ENCODE assay signal across 8 mouse cellular contexts in the genomic region with DNA sequence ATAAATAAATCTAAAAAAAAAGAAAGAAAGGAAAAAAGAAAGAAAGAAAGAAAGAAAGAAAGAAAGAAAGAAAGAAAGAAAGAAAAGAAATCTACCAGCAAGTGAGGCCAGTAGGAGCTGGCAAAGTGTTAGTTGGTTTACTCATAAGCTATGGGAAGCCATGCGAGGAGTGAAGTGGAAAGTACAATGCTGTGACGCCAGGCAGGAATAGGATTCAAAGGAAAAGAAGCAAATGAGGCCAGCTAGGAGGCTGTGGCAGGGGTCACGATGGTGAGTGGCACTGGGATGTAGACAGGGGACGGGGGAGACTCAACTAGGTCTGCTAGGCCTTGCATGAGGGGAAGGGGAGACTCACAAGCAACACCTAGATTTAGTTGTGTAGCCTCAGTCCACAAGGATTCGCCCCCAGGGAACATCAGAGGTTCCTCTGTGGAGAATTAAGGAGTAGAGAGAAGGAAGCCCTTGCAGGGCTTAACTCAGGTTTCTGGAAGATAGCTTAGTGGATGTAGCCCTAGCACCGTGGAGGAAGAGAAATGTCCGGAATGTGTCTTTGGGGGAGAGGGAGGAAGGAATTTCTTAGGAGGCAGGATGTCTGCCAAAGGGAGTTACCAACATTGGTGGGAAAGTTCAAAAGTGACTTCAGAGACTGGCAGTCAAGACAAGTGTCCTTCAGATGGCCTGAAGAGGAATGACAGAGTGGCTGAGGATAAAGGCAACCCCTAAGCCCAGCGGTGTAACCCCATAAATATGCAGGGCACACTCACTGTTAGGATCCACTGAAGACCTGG. TPM values are rescaled to one million over a fixed set of nuclear protein-coding genes. Genes with fewer than 3 reads are reported as not detected.
DNase-seq lines count a peak whose midpoint lies in the region; ATAC-seq and TF ChIP-seq lines count a peak whose summit lies in the region.

A gene (plus strand): TSS at position 210 of the 788 bp plus-strand sequence.

- peaks cover 27% of the 10 kb centered on the region for H3K4me1 ChIP-seq in intestine, embryonic 14.5 days (replicated peaks; ENCODE audit: control insufficient read depth, insufficient read depth, low read length)
- H3K4me1 ChIP-seq in limb, embryonic 13.5 days = peaks cover 51% of the 10 kb centered on the region
- H3K4me1 ChIP-seq in midbrain, postnatal 0 days (ENCODE audit: insufficient read depth, low read length) = no peaks in the 10 kb centered on the region

- DNase-seq in adrenal gland, postnatal 14 days = no peak
- no peak for DNase-seq in gastrocnemius, postnatal 10 days
- DNase-seq in intestine, embryonic 14.5 days (ENCODE audit: low spot score) = no peak
- no peak for DNase-seq in midbrain, postnatal 0 days (ENCODE audit: low spot score)
- no peak for DNase-seq in spleen, adult 12 weeks (ENCODE audit: low spot score)
- no peak for DNase-seq in urinary bladder, postnatal 36 days (ENCODE audit: low spot score in 2 of 2)

- no peaks in the 10 kb centered on the region for H3K9me3 ChIP-seq in intestine, embryonic 14.5 days (ENCODE audit: control insufficient read depth, low read length)
- no peaks in the 10 kb centered on the region for H3K9me3 ChIP-seq in limb, embryonic 13.5 days
- no peaks in the 10 kb centered on the region for H3K9me3 ChIP-seq in midbrain, postnatal 0 days (ENCODE audit: low read length)

- no peaks in the 10 kb centered on the region for H3K27me3 ChIP-seq in intestine, embryonic 14.5 days (replicated peaks; ENCODE audit: control insufficient read depth, insufficient read depth, low read length)
- no peaks in the 10 kb centered on the region for H3K27me3 ChIP-seq in limb, embryonic 13.5 days
- H3K27me3 ChIP-seq in midbrain, postnatal 0 days (ENCODE audit: insufficient read depth, low read length) = 0 out of 2 replicates have a peak, but pooled peaks cover 3% of the 10 kb centered on the region

- WGBS in intestine, embryonic 14.5 days = 63% methylated on average over 8 of the region's 8 CpGs
- 76% methylated on average over 8 of the region's 8 CpGs for WGBS in limb, embryonic 13.5 days
- WGBS in midbrain, postnatal 0 days = 75% methylated on average over 8 of the region's 8 CpGs

- H3K4me2 ChIP-seq in intestine, embryonic 14.5 days (ENCODE audit: low read length) = no peak within 1 kb of the TSS
- H3K4me2 ChIP-seq in limb, embryonic 13.5 days (replicated peaks) = no peak within 1 kb of the TSS
- H3K4me2 ChIP-seq in midbrain, postnatal 0 days (ENCODE audit: low read depth, low read length, poor library complexity, severe bottlenecking) = no peak within 1 kb of the TSS

- H3K9ac ChIP-seq in intestine, embryonic 14.5 days (ENCODE audit: low read length) = no peak within 1 kb of the TSS
- H3K9ac ChIP-seq in limb, embryonic 13.5 days = no peak within 1 kb of the TSS
- no peak within 1 kb of the TSS for H3K9ac ChIP-seq in midbrain, postnatal 0 days (replicated peaks; ENCODE audit: low read length, poor library complexity, severe bottlenecking)

- TF ChIP-seq CTCF in midbrain, postnatal 0 days (IDR thresholded peaks at IDR 0.05) = no peak

- ATAC-seq in CD4-positive, CD25-positive, alpha-beta regulatory T cell, adult 4 months = no peak
- no peak for ATAC-seq in intestine, embryonic 14.5 days (replicated peaks; ENCODE audit: low FRiP score, low TSS enrichment, low read depth)
- ATAC-seq in limb, embryonic 13.5 days (ENCODE audit: low FRiP score, low read depth) = no peak
- ATAC-seq in midbrain, postnatal 0 days (ENCODE audit: low FRiP score) = no peak

- H3K27ac ChIP-seq in intestine, embryonic 14.5 days (ENCODE audit: low read depth) = no peak within 1 kb of the TSS
- 0 out of 2 replicates have a peak within 1 kb of the TSS, but pooled peaks have one; percentile 22 for H3K27ac ChIP-seq in limb, embryonic 13.5 days
- H3K27ac ChIP-seq in midbrain, postnatal 0 days (ENCODE audit: low read depth, low read length) = no peak within 1 kb of the TSS

- no peaks in the 10 kb centered on the region for H3K36me3 ChIP-seq in intestine, embryonic 14.5 days (ENCODE audit: control insufficient read depth, insufficient read depth, low read length)
- no peaks in the 10 kb centered on the region for H3K36me3 ChIP-seq in limb, embryonic 13.5 days
- no peaks in the 10 kb centered on the region for H3K36me3 ChIP-seq in midbrain, postnatal 0 days (ENCODE audit: insufficient read depth, low read length)

- H3K4me3 ChIP-seq in intestine, embryonic 14.5 days (ENCODE audit: low read depth, low read length) = no peak within 1 kb of the TSS
- H3K4me3 ChIP-seq in limb, embryonic 13.5 days = no peak within 1 kb of the TSS
- H3K4me3 ChIP-seq in midbrain, postnatal 0 days (ENCODE audit: low read depth, low read length) = no peak within 1 kb of the TSS

RNA-seq across cellular contexts. Expression of the gene that starts here (rescaled TPM):
- polyA plus RNA-seq in CD4-positive, CD25-positive, alpha-beta regulatory T cell, adult 4 months (2017; shearing (Covaris generic)) = 10 to 100 TPM; 33.9 to 37.1 TPM
- 68.8 and 76.9 TPM in 2 replicates for total RNA-seq in adrenal gland, postnatal 14 days (2021)
- total RNA-seq in gastrocnemius, postnatal 10 days (2021) = 10 to 100 TPM; 34.5 to 42.6 TPM
- 22.5 and 26.7 TPM in 2 replicates for polyA plus RNA-seq in intestine, embryonic 14.5 days (2014; fragmentation: Nextera tagmentation; extraction: Ambion mirVana)
- 39.5 and 41.7 TPM in 2 replicates for polyA plus RNA-seq in limb, embryonic 13.5 days (2015; fragmentation: Nextera tagmentation; extraction: Ambion mirVana)
- 61.5 and 78.8 TPM in 2 replicates for total RNA-seq in midbrain, postnatal 0 days (2014; rRNA removed)
- polyA plus RNA-seq in midbrain, postnatal 0 days (2015; fragmentation: Nextera tagmentation; extraction: Ambion mirVana) = 152 and 173 TPM in 2 replicates
